Mouse (Mus musculus): Measurements from ENCODE around the gene Brms1. TPM values are rescaled to one million over a fixed set of nuclear protein-coding genes. Genes with fewer than 3 reads are reported as not detected.
"Not testable (repeated sequence)": the region's sequence is repeated elsewhere in the genome, so short reads cannot be mapped to it uniquely, and the experiment has no call there.

Gene Brms1
- 10 to 100 TPM; 20.2 to 23.6 TPM for total RNA-seq (2021)

DNA sequence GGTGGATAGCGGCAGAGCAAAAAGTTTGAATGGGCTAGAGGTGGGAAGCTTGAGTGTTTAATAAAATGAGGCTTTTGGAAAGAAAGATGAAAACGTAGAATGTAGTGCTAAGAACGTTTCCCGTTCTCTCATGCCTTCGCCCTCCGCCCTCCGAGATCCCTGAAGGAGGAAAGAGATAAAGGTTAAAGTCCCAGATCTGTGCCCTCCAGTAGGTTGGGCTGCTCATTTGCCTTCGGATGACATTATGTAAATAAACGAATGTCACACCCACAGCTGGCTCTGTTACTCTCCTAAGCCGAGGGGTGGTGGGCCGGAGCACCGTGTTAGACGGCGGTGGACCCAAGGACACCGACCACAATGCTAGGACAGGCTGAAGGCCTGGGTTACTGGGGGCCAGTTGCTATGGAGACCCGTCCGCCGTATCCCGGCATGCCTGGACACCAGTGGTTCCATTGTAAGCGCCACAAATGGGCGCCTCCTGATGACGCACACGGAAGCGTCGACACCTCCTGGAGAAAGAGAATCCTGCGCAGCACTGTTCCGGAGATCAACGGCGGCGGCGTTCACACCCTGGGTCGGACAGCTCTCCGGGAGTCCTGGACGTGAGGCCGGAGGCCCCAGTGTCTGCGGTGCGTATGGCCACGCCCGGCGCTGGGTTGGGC lies at the start of gene Brms1:
Gene Brms1 (plus strand): TSS at position 493 of the 662 bp plus-strand sequence.
- DNase-seq (ENCODE audit: low spot score in 2 of 2), result peak; percentile 95

GRCm38 (mm10) chr19:4992371-4992770 lies 48.8 kb upstream of the Brms1 start:
- intact Hi-C loops (cut with DNase I), result loop anchor here (5.0 kb wide), 1 partner anchor 595 kb away; the partner anchor contains the start of gene Kdm2a

More for the DNA sequence above, at the start of gene Brms1:
- intact Hi-C loops (cut with DNase I), result no loop called here

GRCm38 (mm10) chr19:4992904-4993303 lies 48.2 kb upstream of the Brms1 start:
- intact Hi-C loops (cut with DNase I), result loop anchor here (5.0 kb wide), 1 partner anchor 596 kb away; the partner anchor contains the start of gene Kdm2a
- DNase-seq (ENCODE audit: low spot score in 2 of 2), result peak; percentile 83 to 96

More at GRCm38 (mm10) chr19:4992371-4992770, 48.8 kb upstream of the Brms1 start:
- no peak for DNase-seq (ENCODE audit: low spot score in 2 of 2)

DNA sequence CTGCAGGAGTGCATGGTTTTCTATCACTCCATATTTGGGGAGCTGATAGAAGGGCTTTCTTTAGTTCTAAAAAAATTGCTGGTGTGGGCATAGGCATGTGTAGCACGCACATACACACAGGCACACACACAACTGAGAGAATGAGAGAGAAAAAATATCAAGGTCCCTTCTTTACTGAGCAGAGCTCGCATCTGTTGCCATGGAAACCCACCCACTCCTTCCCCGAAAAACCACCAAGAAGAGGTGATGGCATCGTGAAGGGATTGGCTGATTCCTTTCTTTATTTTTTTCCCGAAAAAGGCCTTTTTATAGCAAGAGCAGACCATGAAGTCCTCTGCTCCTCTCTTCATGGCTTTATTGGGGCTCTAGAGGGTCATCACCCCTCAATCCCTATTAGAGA lies 47.1 kb upstream of the Brms1 start:
- peak; percentile 83 to 98 for DNase-seq (ENCODE audit: low spot score in 2 of 2)

GRCm38 (mm10) chr19:4999445-5000140 lies 41.6 kb upstream of the Brms1 start:
- peak; percentile 47 to 93 for DNase-seq (ENCODE audit: low spot score in 2 of 2)
- intact Hi-C loops (cut with DNase I), result loop anchor here (5.0 kb wide), 1 partner anchor 37 kb away; the partner anchor contains the start of gene Mrpl11

More for the DNA sequence above, 47.1 kb upstream of the Brms1 start:
- intact Hi-C loops (cut with DNase I), result loop anchor here (5.0 kb wide), 1 partner anchor 597 kb away; the partner anchor contains the start of gene Kdm2a

- intact Hi-C loops (cut with DNase I), result loop anchor here (1.0 to 5.0 kb wide), 3 partner anchors 12 to 40 kb away; partner anchors contain the start of genes Mrpl11 and Npas4
- peak; percentile 96 to 99 for DNase-seq (ENCODE audit: low spot score in 2 of 2)
Observed at GRCm38 (mm10) chr19:5001666-5002406, 39.3 kb upstream of the Brms1 start.

GRCm38 (mm10) chr19:5003644-5004043 lies 37.5 kb upstream of the Brms1 start:
- intact Hi-C loops (cut with DNase I), result loop anchor here (5.0 kb wide), 1 partner anchor 41 kb away; the partner anchor contains the start of gene Mrpl11
- DNase-seq (ENCODE audit: low spot score in 2 of 2), result not testable (repeated sequence)

DNA sequence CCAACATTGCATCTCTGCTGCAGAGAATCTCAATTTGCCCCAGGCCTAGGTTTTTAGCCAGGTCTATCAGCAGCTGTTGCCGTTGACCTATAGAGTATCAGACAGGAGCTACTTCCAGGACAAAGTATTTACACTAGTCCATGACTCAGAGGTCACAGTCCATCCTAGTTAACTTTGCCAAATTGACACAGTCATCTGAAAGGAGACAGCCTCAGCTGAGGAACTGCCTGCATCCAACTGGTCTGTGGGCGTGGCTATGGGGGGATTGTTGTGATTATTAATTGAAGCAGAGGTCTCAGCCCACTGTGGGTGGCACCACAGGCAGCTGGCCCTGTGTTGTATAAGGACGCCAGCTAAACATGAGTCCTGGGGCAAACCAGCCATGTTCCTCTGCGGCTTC lies 36.2 kb upstream of the Brms1 start:
- intact Hi-C loops (cut with DNase I), result loop anchor here (5.0 kb wide), 1 partner anchor 43 kb away; the partner anchor contains the start of gene Mrpl11
- DNase-seq (ENCODE audit: low spot score in 2 of 2), result no peak

DNA sequence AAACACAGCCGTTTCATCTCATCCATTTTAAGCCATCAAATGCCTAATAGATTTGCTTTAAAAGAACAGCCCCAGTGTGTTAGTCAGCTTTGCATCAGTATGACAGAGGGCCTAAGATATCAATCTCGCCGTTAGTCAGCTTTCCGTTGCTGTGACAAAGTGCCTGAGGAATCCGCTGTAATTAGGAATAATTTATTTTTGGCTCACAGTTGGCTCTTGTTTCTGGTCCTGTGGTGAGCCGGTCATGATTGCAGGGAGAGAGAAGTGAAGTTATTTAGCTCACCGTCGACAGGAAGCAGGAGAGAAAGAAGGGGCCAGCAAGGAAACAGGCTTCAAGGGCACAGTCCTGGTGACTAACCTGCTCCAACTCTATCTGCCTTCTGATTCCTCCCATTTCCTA lies 28.0 kb upstream of the Brms1 start:
- no peak for DNase-seq (ENCODE audit: low spot score in 2 of 2)
- intact Hi-C loops (cut with DNase I), result no loop called here

- intact Hi-C loops (cut with DNase I), result loop anchor here (5.0 kb wide), 2 partner anchors 33 to 57 kb away; no protein-coding TSS in a partner anchor
- DNase-seq (ENCODE audit: low spot score in 2 of 2), result no peak
Observed at GRCm38 (mm10) chr19:5014961-5015398, 26.2 kb upstream of the Brms1 start.

- intact Hi-C loops (cut with DNase I), result loop anchor here (5.0 kb wide), 2 partner anchors 34 to 56 kb away; no protein-coding TSS in a partner anchor
- no peak for DNase-seq (ENCODE audit: low spot score in 2 of 2)
Observed at GRCm38 (mm10) chr19:5016221-5016742, 24.9 kb upstream of the Brms1 start.

DNA sequence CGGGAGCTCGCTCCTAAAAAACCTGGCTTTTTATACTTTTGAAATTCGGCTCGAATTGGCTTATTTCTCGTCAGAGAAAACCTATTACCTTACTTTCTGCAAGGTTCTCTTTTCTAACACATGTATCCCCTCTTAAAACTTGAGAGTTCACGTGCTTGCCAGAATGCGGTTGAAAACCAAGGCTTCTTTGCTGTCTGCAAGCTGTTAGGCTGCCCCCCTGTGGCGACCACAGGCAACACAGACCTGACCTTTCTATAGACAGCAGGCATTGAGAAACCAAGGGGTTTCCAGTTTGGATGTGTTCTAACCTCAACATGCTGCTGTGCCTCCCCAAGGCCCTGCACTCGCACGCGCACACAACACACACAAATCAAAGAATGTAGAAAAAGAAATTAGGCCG lies 24.4 kb upstream of the Brms1 start:
- DNase-seq (ENCODE audit: low spot score in 2 of 2), result peak; percentile 44 to 58
- intact Hi-C loops (cut with DNase I), result loop anchor here (5.0 kb wide), 2 partner anchors 34 to 56 kb away; no protein-coding TSS in a partner anchor

GRCm38 (mm10) chr19:5017611-5018010 lies 23.5 kb upstream of the Brms1 start:
- DNase-seq (ENCODE audit: low spot score in 2 of 2), result no peak
- intact Hi-C loops (cut with DNase I), result loop anchor here (5.0 kb wide), 2 partner anchors 35 to 55 kb away; no protein-coding TSS in a partner anchor

DNA sequence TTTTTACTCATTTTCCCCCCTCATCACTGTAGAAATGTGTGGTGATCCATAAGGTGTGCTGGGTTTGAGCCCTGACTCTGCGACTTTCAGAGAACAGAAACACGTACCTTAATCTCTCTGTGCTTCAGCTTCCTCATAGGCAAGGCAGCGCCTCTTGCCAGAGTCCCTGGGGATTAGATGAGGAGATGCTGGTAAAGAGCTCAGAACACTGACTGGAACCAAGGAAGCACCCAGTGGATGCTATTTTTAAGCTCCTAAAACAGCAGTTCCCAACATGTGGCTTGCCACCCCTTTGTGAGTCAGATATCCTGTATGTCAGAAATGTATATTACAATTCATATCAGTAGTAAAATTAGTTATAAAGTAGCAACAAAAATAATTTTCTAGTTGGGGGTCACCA lies 23.0 kb upstream of the Brms1 start:
- no peak for DNase-seq (ENCODE audit: low spot score in 2 of 2)
- intact Hi-C loops (cut with DNase I), result loop anchor here (5.0 kb wide), 2 partner anchors 36 to 54 kb away; no protein-coding TSS in a partner anchor

GRCm38 (mm10) chr19:5021416-5021815 lies 19.7 kb upstream of the Brms1 start:
- intact Hi-C loops (cut with DNase I), result no loop called here
- no peak for DNase-seq (ENCODE audit: low spot score in 2 of 2)

GRCm38 (mm10) chr19:5023621-5024479 lies 17.3 kb upstream of the Brms1 start, which contains the start of gene Slc29a2:
TSS of gene Slc29a2 (plus strand) at chr19:5023860.
- peak; percentile 87 to 94 for DNase-seq (ENCODE audit: low spot score in 2 of 2)
- intact Hi-C loops (cut with DNase I), result no loop called here

GRCm38 (mm10) chr19:5026111-5026510 lies 15.0 kb upstream of the Brms1 start:
- no peak for DNase-seq (ENCODE audit: low spot score in 2 of 2)
- intact Hi-C loops (cut with DNase I), result no loop called here

DNA sequence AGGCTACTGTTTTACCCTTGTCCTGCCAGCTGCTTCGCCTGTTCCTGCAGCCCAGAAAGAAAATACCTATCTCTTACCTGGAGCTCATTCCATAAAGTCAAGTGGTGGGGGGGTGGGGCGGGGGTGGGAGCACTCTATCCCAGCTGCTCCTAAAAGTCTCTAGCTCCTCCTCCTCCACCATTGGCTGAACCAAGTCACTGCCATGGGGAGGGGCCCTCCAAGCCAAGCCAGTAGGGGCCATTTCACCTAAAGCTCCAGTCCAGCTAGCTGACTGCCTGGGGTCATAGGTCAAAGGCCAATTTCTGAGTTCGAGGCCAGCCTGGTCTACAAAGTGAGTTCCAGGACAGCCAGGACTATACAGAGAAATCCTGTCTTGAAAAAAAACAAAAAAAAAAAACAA lies 8.5 kb upstream of the Brms1 start:
- no peak for DNase-seq (ENCODE audit: low spot score in 2 of 2)
- intact Hi-C loops (cut with DNase I), result no loop called here

Data from left cerebral cortex, postnatal 25 days (tissue).